Mouse (Mus musculus) heart, postnatal 0 days (tissue): ENCODE measurements around the gene Pold2.

Source experiments
- CTCF ChIP-seq: IDR thresholded peaks from 2 replicates; pipeline ENCODE4 v1.5.1; 2016; ENCODE audit warnings: antibody characterized with exemption, control low read depth, low read depth
- EP300 ChIP-seq: IDR thresholded peaks from 2 replicates; pipeline ENCODE4 v1.6.1; 2016; ENCODE audit warnings: antibody characterized with exemption, low read depth

- TF ChIP-seq CTCF, result no peak
- TF ChIP-seq EP300, result no peak
Observed at GRCm38 (mm10) chr11:5913256-5913655, 35.2 kb upstream of the Pold2 start.
